Mouse (Mus musculus): ENCODE measurements at regions not wholly inside any gene's neighbourhood (a gene's known extent, or its start where the extent isn't known, plus 50 kb on each side); places are given as distances from the start of the nearest gene placed in this dataset.

DNA sequence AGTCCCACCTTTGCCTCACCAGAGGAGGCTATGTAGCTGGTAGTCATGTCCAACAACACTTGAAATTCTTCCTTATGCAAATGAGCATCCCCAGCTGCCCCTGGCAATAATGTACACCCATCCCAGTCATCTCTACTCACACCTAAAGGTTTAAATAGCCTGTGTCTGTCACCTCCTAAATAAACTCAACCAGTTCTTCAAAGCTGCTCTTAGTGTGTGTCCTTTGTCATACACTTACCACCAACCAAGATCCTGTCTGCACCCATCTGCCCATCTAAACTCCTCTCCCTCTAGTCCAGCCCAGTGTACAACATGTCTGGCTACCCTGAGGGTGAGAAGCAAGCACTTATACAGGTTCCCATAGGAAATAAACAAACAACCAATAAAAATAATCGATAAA is 103.4 kb upstream of the Ndst3 start:
- TF ChIP-seq USF1 (IDR thresholded peaks at IDR 0.05; ENCODE audit: low read depth, low read length) (no peak), CTCF (conservative IDR thresholded peaks at IDR 0.05 in 1 of 2, IDR thresholded peaks at IDR 0.05 in 1 of 2; ENCODE audit: low read depth in 2 of 2, low read length in 2 of 2) (no peak), ETS1 (conservative IDR thresholded peaks at IDR 0.05; ENCODE audit: low read depth, low read length) (no peak), SIN3A (IDR thresholded peaks at IDR 0.05; ENCODE audit: low read length) (no peak), ZMIZ1 (IDR thresholded peaks at IDR 0.05; ENCODE audit: low read depth, low read length) (no peak), POLR2A (IDR thresholded peaks at IDR 0.05; ENCODE audit: low read depth, low read length) (no peak), CHD1 (IDR thresholded peaks at IDR 0.05; ENCODE audit: low read depth, low read length) (no peak), SMC3 (IDR thresholded peaks at IDR 0.05; ENCODE audit: low read depth, low read length) (no peak; the same call in 1 of the 2 replicates), EP300 (IDR thresholded peaks at IDR 0.05; ENCODE audit: low read length) (no peak), TCF12 (IDR thresholded peaks at IDR 0.05; ENCODE audit: low read depth, low read length) (no peak), MYC (IDR thresholded peaks at IDR 0.05; ENCODE audit: low read depth, low read length) (no peak), USF2 (conservative IDR thresholded peaks at IDR 0.05; ENCODE audit: low read depth, low read length) (no peak), RAD21 (IDR thresholded peaks at IDR 0.05; ENCODE audit: low read depth, low read length) (no peak; the same call in 1 of the 2 replicates), HCFC1 (IDR thresholded peaks at IDR 0.05; ENCODE audit: low read depth, low read length) (no peak)
